Mouse (Mus musculus) bone marrow, adult 2 months (tissue): ENCODE results near the gene Kpnb1.

Experiments
- CTCF ChIP-seq: fragments of 200-500 bp; IDR thresholded peaks from 2 replicates; pipeline ENCODE4 v1.5.1; 2011; ENCODE audit warnings: low read length, control low read depth; ENCODE audit not compliant: control insufficient read depth, insufficient read depth
- POLR2A ChIP-seq: fragments of 200-500 bp; IDR thresholded peaks from 2 replicates; pipeline ENCODE4 v1.6.1; 2011; ENCODE audit warnings: low read depth, mild to moderate bottlenecking, control low read depth, low read length, borderline replicate concordance; ENCODE audit not compliant: control insufficient read depth

DNA sequence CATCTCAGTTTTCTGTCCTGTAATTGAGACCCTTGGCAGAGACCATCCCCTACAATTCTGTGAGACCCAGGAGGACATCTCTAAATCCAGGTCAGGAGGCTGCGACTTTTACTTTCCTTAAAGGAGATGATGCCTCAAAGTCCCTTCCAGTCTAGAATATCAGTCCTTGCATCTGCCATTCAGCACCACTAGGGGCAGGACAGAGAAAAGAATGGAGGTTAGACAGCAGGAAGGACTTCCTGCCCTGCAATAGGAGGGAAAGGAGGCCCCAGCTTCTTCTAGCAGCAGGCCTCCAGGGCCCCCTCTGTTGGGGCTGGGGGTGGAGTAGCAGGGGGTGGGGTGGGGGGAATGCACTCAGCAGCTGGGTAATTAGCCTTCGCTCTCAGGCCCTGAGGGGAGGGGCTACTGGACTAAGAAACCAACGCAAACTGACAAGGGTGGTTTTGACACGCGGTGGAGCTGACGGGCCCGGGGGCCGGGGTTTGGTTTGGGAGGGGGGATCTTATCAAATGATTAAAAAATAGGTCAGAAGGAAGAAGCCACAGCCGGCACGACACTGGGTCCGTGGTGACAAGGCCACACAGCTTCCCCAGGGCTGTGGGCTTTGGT, 64.3 kb downstream of the Kpnb1 start:
- TF ChIP-seq CTCF (peak; percentile 18; the same call in 1 of the 2 replicates), POLR2A (no peak)
